Mouse (Mus musculus) ZHBTc4 (cell line): Measurements from ENCODE around the gene Prkca.

Experiments used
- DNase-seq: peaks from one replicate; pipeline ENCODE4 v3.0.0-alpha.2; 2011; ENCODE audit warnings: low read depth, low spot score

Prkca gene

DNA sequence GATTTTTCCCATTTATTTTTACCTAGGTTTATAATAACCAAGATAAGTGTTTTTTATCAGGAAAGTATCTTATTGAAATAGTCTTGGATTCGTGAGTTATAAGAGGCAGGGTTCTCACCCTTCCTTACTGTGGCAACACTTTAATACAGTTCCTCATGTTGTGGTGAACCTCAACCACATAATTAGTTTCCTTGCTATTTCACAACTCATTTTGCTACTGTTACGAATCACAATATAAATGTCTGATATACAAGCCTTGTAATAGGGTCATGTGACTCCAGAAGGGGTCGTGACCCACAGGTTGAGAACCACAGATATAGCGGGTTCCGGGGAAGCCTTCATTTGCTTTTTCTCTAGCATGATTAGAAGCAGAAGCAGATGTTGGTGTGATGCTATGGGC lies 275.3 kb downstream of the Prkca start:
- no peak for DNase-seq

DNA sequence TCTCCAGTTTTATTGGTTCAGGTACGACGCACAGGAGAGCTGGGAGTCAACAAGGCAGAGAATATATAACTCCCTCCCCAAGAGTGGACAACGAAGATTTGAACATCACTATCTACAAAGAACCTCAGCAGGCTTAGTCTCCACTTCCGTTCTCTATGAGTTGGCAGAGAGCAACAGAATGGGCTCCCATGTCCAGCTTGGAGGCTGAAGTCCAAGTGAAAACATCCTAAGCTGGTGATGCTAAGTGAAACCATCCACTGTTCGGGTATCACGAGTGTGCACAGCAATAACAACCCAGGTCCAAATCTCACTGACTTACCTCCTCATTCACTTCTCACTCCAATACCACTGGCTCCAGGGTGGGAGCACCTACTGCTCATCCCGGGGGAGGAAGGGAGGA lies 276.6 kb downstream of the Prkca start:
- no peak for DNase-seq

DNA sequence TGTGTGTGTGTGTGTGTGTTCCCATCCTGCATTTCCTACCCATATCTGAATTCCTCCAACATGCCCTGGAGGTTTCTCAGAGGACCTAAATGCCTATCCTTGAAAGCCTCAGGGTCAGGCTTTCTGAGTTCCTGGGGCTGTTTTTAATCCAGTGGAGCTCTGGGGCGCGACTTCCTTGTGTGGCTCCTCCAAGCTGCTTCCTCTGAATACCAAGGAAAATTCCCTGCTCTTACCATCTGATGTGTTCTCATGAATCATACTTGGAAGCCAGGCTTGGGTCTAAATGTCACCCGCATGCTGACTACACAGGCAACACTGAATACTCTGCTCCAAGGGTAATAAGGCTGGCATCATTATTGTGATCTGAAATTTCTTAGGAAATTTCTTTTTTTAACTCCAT lies 279.3 kb downstream of the Prkca start:
- no peak for DNase-seq

- no peak for DNase-seq
These were observed 280.6 kb downstream of the Prkca start for GRCm38 (mm10) chr11:108063096-108063495.

DNA sequence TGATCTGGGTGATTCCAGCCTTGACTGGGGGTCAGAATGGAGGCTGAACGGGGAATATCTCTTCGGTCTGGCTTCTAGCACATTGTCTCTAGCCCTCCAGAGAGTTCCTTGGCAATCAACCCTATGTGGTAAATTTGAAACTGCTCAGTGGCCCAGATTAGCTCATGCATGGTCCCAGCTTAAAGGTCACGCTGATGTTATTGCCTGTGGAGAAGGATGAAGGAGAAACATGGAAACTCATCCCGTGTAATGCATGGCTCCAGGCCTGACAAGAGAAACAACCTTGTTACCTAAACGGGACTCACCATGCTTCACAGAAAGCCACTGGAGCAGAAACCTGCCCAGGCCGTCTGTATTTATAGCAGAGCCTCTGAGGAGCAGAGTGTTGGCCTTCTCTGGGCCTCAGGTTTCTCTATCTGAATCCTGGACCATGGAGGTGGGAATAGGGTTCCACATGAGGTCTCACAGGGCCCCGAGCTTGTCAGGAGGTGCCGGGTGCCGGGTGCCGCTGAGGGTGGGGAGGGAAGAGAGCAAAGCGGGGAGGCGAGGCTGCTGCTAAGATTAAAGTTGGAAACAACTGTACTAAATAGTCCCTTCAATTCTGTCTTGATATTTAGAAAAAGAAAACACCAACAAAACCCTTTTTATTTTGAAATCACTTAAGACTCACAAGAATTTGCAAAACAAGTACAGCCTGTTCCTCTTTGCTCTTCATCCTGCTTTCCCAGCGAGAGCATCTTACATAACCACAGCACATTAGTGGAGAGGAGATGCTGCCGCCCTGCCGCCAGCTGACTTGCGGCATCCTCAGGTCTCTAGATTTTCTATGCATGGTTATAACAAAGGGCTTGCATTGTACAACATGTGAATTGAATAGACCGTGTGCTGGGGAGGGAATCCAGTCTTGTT lies 281.9 kb downstream of the Prkca start:
- DNase-seq, result peak; percentile 10

- DNase-seq, result no peak
These were observed 286.6 kb downstream of the Prkca start for GRCm38 (mm10) chr11:108057138-108057537.

DNA sequence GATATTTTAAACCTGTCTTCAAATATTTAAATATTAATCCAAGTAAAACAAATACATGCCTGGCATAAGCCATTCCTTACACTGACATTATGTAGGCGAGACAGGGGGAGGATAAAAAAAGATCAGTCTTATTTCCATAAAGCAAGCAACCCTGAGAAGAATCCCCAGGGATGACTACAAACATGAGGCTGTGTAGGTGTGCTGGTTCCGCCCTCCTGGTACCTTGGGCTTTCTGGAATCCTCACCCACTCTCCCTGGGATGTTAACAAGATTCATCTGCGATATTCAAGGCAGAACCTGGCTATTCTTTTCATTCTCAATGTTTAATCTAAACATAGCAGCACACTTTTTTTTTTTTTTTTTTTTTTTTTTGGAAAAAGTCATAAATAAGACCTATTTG lies 289.1 kb downstream of the Prkca start:
- DNase-seq, result no peak

DNA sequence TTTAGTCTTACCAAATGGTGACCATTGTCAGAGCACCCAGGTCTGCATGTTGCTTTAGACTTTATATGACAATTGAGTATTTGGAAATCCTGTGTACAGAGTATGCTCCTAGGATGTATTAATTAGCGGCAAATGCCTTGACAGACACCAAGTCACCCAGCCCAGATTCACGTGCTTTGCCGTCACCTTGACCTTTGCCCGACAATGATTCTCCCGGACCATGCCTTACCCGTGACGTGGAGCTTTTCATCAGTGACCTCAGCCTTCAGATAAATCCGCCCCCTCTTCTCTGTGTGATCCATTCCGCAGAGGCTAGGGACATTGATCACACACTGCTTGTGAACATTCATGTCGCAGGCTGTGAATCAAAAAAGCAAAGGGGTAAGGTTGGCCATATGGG lies 290.0 kb downstream of the Prkca start:
- no peak for DNase-seq

GRCm38 (mm10) chr11:108041669-108042068 lies 302.1 kb downstream of the Prkca start:
- no peak for DNase-seq

GRCm38 (mm10) chr11:108040823-108041222 lies 302.9 kb downstream of the Prkca start:
- DNase-seq, result no peak

- peak; percentile 67 for DNase-seq
These were observed 304.0 kb downstream of the Prkca start for GRCm38 (mm10) chr11:108039761-108040160.

GRCm38 (mm10) chr11:108038989-108039388 lies 304.7 kb downstream of the Prkca start:
- DNase-seq, result no peak

- DNase-seq, result no peak
These were observed 307.4 kb downstream of the Prkca start for GRCm38 (mm10) chr11:108036339-108036738.

DNA sequence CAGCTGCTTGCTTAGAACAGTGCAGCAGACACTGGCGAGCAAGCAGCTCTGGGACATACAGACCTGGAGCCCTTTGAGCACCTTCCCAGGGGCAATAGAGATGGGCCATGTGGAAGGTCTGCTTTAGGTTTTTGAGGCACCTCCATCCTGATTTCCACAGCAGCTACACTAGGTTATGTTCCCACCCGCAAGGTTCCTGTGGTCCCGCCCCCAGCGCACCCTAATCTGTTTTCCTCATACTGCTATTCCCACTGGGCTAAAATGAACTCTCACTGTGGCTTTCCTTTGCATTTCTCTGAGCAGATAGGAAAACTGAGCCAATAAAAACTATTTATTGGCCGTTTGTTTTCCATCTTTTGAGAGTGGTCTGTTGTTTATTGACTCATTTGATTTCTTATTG lies 308.0 kb downstream of the Prkca start:
- no peak for DNase-seq

- no peak for DNase-seq
These were observed 309.4 kb downstream of the Prkca start for GRCm38 (mm10) chr11:108034376-108034775.

- DNase-seq, result no peak
These were observed 311.2 kb downstream of the Prkca start for GRCm38 (mm10) chr11:108032568-108032967.

DNA sequence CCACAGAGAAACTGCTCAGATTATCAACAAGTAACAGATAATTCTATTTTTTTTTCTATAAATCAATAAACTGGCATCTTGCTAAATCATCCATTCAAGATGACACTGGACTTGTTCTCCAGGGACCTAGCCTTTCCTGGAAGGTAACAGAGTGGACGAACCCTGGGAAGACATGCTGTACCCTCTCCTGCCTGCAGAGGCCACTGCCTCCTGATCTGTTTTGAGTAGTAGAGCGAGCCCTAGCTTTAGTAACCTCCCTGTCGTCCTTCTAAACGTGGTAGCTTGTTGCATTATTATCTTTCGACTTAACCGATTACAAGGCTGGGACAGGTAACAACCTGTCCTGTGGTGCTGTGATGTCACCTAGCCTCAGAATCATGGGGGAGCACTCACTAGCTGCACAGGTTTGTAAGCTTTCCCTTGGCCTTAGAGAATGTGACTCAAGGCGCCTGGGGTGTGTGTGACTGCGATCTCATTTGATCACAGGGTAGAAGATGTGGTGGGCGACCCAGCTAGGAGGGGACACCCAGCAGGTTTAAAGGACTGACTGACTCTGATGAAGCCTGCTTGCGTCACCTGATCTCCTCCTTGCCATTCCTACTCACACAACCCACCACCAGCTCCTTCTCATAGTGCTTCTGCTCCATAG lies 312.6 kb downstream of the Prkca start:
- peak; percentile 59 for DNase-seq

- no peak for DNase-seq
These were observed 314.4 kb downstream of the Prkca start for GRCm38 (mm10) chr11:108029321-108029720.

- peak; percentile 66 for DNase-seq
These were observed 315.3 kb downstream of the Prkca start for GRCm38 (mm10) chr11:108028398-108028797.

DNA sequence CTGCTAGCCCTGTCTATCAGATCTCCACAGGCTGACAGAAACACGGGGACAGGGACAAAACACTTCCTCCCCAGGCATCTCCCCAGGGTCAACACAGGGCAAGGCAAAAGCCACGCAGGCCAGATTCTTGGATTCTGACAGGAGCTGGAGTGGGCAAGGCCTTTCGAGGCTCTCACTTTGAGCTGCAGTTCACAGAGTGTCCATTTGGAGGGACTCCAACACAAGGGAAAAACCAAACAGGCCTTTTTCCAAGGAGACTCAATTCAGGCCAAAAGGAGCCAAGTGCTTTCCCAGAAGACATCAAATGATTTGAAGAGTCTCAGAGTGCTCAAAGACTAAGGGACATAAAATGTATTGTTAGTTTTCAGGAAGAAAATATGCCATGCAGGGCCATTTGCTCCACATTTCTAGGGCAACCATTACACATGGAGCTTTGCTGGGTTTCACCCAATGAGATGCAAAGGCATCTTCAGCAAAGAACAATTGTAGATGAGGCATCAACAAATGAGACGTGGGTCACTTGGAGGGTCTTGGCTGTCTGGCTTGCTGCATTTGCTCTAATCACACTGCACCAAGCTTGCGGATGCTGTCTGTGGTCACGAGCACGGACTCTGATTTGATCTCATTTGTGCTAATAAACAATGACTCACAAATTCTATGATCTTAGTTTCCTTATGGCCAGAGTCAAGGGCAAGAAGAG lies 317.9 kb downstream of the Prkca start:
- DNase-seq, result peak; percentile 50

DNA sequence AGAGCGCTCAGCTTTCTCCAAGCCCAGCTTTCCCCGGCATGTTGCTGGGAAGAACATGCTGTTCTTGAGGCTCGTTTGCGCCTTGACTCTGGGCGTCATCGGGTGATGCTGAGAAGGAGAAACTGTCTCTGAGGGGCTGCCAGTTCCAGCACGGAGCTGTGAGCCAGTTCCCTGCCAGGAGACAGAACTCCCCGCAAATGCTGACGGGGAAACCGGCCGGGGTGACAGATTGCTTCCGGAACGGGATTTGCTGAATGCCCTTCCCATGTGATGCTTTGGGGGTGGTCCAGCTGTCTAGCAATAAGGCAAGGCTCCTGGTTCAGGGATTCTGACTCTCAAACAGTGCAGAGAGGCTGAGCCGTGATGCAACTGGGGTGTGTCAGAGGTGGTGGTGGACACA lies 320.5 kb downstream of the Prkca start:
- no peak for DNase-seq

DNA sequence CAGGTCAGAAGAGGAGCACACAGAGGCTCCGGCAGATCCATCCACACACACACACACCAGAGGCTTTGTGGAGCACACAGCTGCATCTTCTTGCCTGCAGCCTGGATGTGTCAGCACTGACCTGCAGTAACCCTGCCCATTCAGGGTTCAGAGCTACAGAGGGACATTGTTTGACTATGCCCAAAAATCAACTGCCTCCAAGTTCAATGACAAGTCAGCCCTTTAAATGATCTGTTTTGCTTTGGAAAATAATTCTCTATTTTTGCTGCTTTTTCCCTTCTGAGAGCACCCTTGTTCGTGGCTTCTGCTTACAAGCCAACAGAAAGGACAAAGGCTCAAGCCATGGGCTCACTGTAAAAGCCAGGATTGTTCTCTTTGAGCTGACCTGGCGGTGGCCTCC lies 322.8 kb downstream of the Prkca start:
- DNase-seq, result no peak
